Mouse (Mus musculus) Muller cell, postnatal 12 days (primary cell): ENCODE measurements around the gene Homer1.

Experiments
- DNase-seq: peaks from one replicate; pipeline ENCODE4 v3.0.0-alpha.2; 2015; ENCODE audit errors: inconsistent ontology term

The Homer1 gene

GRCm38 (mm10) chr13:93299316-93299715 is at the start of gene Homer1:
Homer1 (plus strand) TSS chr13:93299635.
- DNase-seq, result no peak

- no peak for DNase-seq
Observed at GRCm38 (mm10) chr13:93251732-93252131, 47.7 kb upstream of the Homer1 start.

- no peak for DNase-seq
Observed at GRCm38 (mm10) chr13:93252175-93252574, 47.3 kb upstream of the Homer1 start.

GRCm38 (mm10) chr13:93252941-93253340 is 46.5 kb upstream of the Homer1 start:
- no peak for DNase-seq

- no peak for DNase-seq
Observed at GRCm38 (mm10) chr13:93267151-93267550, 32.3 kb upstream of the Homer1 start.

GRCm38 (mm10) chr13:93300581-93300980 is 1.1 kb downstream of the Homer1 start:
- DNase-seq, result no peak

GRCm38 (mm10) chr13:93301060-93301459 is 1.6 kb downstream of the Homer1 start:
- DNase-seq, result no peak

- DNase-seq, result no peak
Observed at GRCm38 (mm10) chr13:93302846-93303562, 3.6 kb downstream of the Homer1 start.

- DNase-seq, result peak; percentile 97
Observed at GRCm38 (mm10) chr13:93303563-93304250, 4.3 kb downstream of the Homer1 start.

GRCm38 (mm10) chr13:93304251-93305001 is 5.0 kb downstream of the Homer1 start:
- DNase-seq, result peak; percentile 84

- peak; percentile 27 for DNase-seq
Observed at GRCm38 (mm10) chr13:93305149-93305548, 5.7 kb downstream of the Homer1 start.

GRCm38 (mm10) chr13:93305636-93306035 is 6.2 kb downstream of the Homer1 start:
- DNase-seq, result peak; percentile 29

GRCm38 (mm10) chr13:93306545-93306944 is 7.1 kb downstream of the Homer1 start:
- no peak for DNase-seq

- DNase-seq, result no peak
Observed at GRCm38 (mm10) chr13:93307700-93308099, 8.3 kb downstream of the Homer1 start.

- DNase-seq, result no peak
Observed at GRCm38 (mm10) chr13:93309295-93309694, 9.9 kb downstream of the Homer1 start.

GRCm38 (mm10) chr13:93312518-93312917 is 13.1 kb downstream of the Homer1 start:
- DNase-seq, result no peak

- no peak for DNase-seq
Observed at GRCm38 (mm10) chr13:93314322-93314721, 14.9 kb downstream of the Homer1 start.

GRCm38 (mm10) chr13:93320089-93320488 is 20.7 kb downstream of the Homer1 start:
- DNase-seq, result no peak

GRCm38 (mm10) chr13:93326326-93326725 is 26.9 kb downstream of the Homer1 start:
- DNase-seq, result no peak

GRCm38 (mm10) chr13:93331721-93332120 is 32.3 kb downstream of the Homer1 start:
- DNase-seq, result no peak

GRCm38 (mm10) chr13:93332491-93332890 is 33.1 kb downstream of the Homer1 start:
- DNase-seq, result no peak

- DNase-seq, result no peak
Observed at GRCm38 (mm10) chr13:93335337-93335736, 35.9 kb downstream of the Homer1 start.
